Mouse (Mus musculus) neural tube, embryonic 11.5 days (tissue): ENCODE results near the gene Arl16. TPM values are rescaled to one million over a fixed set of nuclear protein-coding genes. Genes with fewer than 3 reads are reported as not detected.

Experiments
- ATAC-seq: fragments of 200-750 bp; cut with Nextera tagmentation; 2 replicates; pipeline ENCODE4 v1.8.0; 2017; ENCODE audit warnings: moderate number of reproducible peaks, mild to moderate bottlenecking, moderate TSS enrichment, moderate library complexity; ENCODE audit not compliant: insufficient read depth, low FRiP score, low TSS enrichment
- DNase-seq: peaks from one replicate; pipeline ENCODE4 v3.0.0-alpha.2; 2015; ENCODE audit warnings: low spot score
- H3K27ac ChIP-seq: fragments of 300-500 bp; sonication (generic); 2 replicates; pipeline ENCODE4 v1.5.1; 2014; ENCODE audit warnings: low read depth, mild to moderate bottlenecking, low read length
- H3K27me3 ChIP-seq: fragments of 300-500 bp; sonication (generic); 2 replicates; pipeline ENCODE4 v1.6.1; 2014; ENCODE audit warnings: mild to moderate bottlenecking, low read length, mixed read lengths; ENCODE audit not compliant: control insufficient read depth, insufficient read depth
- H3K36me3 ChIP-seq: fragments of 300-500 bp; sonication (generic); 2 replicates; pipeline ENCODE4 v1.6.1; 2014; ENCODE audit warnings: mild to moderate bottlenecking, low read length, moderate library complexity, mixed read lengths; ENCODE audit not compliant: control insufficient read depth, insufficient read depth
- H3K4me1 ChIP-seq: fragments of 300-500 bp; sonication (generic); 2 replicates; pipeline ENCODE4 v1.6.1; 2014; ENCODE audit warnings: low read length, mixed read lengths; ENCODE audit not compliant: control insufficient read depth, insufficient read depth
- H3K4me2 ChIP-seq: fragments of 300-500 bp; sonication (generic); 2 replicates; pipeline ENCODE4 v1.6.1; 2014; ENCODE audit warnings: low read depth, mild to moderate bottlenecking, moderate library complexity
- H3K4me3 ChIP-seq: fragments of 300-500 bp; sonication (generic); 2 replicates; pipeline ENCODE4 v1.5.1; 2014; ENCODE audit warnings: low read depth, low read length
- H3K9ac ChIP-seq: fragments of 300-500 bp; sonication (generic); 2 replicates; pipeline ENCODE4 v1.6.1; 2014; ENCODE audit warnings: mild to moderate bottlenecking, low read length
- H3K9me3 ChIP-seq: fragments of 300-500 bp; sonication (generic); 2 replicates; pipeline ENCODE4 v1.6.1; 2016; ENCODE audit warnings: low read length; ENCODE audit not compliant: control insufficient read depth
- WGBS: fragments of 180-500 bp; shearing (Covaris S2); extraction: QIAGEN DNeasy Blood & Tissue Kit; methylation state at CpG from one replicate; pipeline ENCODE4 v1.1.7; 2014; 5-methylcytosine and 5-hydroxymethylcytosine counted together
- polyA plus RNA-seq: library from polyadenylated mRNA; unstranded; fragments of >200 nt; fragmentation: Nextera tagmentation; extraction: Ambion mirVana; gene quantifications from 2 replicates; pipeline ENCODE4 v1.2.1, GENCODE M21; 2014

The Arl16 gene
- polyA plus RNA-seq, 1 experiment from 2014 or later, result 65.7 TPM

GRCm38 (mm10) chr11:120497436-120497835, 30.0 kb upstream of the Arl16 start:
- 94% methylated on average over 3 of the region's 3 CpGs for WGBS
- DNase-seq, result no peak
- H3K36me3 ChIP-seq, result peaks cover 20% of the 10 kb centered on the region

GRCm38 (mm10) chr11:120493911-120494310, 26.5 kb upstream of the Arl16 start:
- Histone ChIP-seq H3K36me3 (peaks cover 20% of the 10 kb centered on the region), H3K9ac (no peak overlapping the region), H3K4me3 (no peak overlapping the region), H3K27me3 (no peaks in the 10 kb centered on the region), H3K27ac (no peak overlapping the region), H3K9me3 (no peaks in the 10 kb centered on the region), H3K4me2 (no peak overlapping the region), H3K4me1 (peaks cover 15% of the 10 kb centered on the region)
- 92% methylated on average over 3 of the region's 3 CpGs for whole genome bisulfite sequencing
- DNase-seq (no peak), ATAC-seq (no peak)

More at GRCm38 (mm10) chr11:120497436-120497835, 30.0 kb upstream of the Arl16 start:
- Histone ChIP-seq H3K27me3 (no peaks in the 10 kb centered on the region), H3K9me3 (no peaks in the 10 kb centered on the region), H3K4me3 (no peak overlapping the region), H3K27ac (no peak overlapping the region), H3K9ac (no peak overlapping the region), H3K4me2 (no peak overlapping the region), H3K4me1 (0 out of 2 replicates have a peak, but pooled peaks cover 3% of the 10 kb centered on the region)
- ATAC-seq, result no peak

GRCm38 (mm10) chr11:120493351-120493750, 25.9 kb upstream of the Arl16 start:
- WGBS, result 62% methylated on average over 3 of the region's 3 CpGs
- H3K4me2 ChIP-seq, result peak overlapping the region; percentile 97
- DNase-seq, result no peak
- no peak overlapping the region for H3K27ac ChIP-seq
- peaks cover 15% of the 10 kb centered on the region for H3K4me1 ChIP-seq
- H3K27me3 ChIP-seq, result no peaks in the 10 kb centered on the region
- ATAC-seq, result no peak
- H3K9ac ChIP-seq, result peak overlapping the region; percentile 39; the same call in 1 of the 2 replicates
- peaks cover 18% of the 10 kb centered on the region for H3K36me3 ChIP-seq
- H3K4me3 ChIP-seq, result 0 out of 2 replicates have a peak overlapping the region, but pooled peaks have one; percentile 88
- no peaks in the 10 kb centered on the region for H3K9me3 ChIP-seq

- H3K4me3 ChIP-seq, result peak overlapping the region; percentile 88
- peaks cover 15% of the 10 kb centered on the region for H3K4me1 ChIP-seq
- peak overlapping the region; percentile 97 for H3K4me2 ChIP-seq
- H3K9me3 ChIP-seq, result no peaks in the 10 kb centered on the region
- ATAC-seq (no peak), DNase-seq (no peak)
- 27% methylated on average over 3 of the region's 3 CpGs for WGBS
- H3K9ac ChIP-seq, result peak overlapping the region; percentile 39; the same call in 1 of the 2 replicates
- H3K27me3 ChIP-seq, result no peaks in the 10 kb centered on the region
- no peak overlapping the region; the same call in 1 of the 2 replicates for H3K27ac ChIP-seq
- peaks cover 14% of the 10 kb centered on the region for H3K36me3 ChIP-seq
Observed at GRCm38 (mm10) chr11:120492878-120493203, 25.4 kb upstream of the Arl16 start.

GRCm38 (mm10) chr11:120492024-120492877, 24.8 kb upstream of the Arl16 start:
- H3K36me3 ChIP-seq, result peaks cover 15% of the 10 kb centered on the region
- peak overlapping the region; percentile 97 for H3K4me2 ChIP-seq
- ATAC-seq (peak; percentile 45), DNase-seq (peak; percentile 49)
- WGBS, result 0% methylated on average over 43 of the region's 48 CpGs
- H3K9me3 ChIP-seq, result no peaks in the 10 kb centered on the region
- peak overlapping the region; percentile 67 for H3K27ac ChIP-seq
- peak overlapping the region; percentile 81 for H3K9ac ChIP-seq
- peak overlapping the region; percentile 88 for H3K4me3 ChIP-seq
- peaks cover 15% of the 10 kb centered on the region for H3K4me1 ChIP-seq
- H3K27me3 ChIP-seq, result no peaks in the 10 kb centered on the region

- DNase-seq (peak; percentile 92), ATAC-seq (peak; percentile 78)
- Histone ChIP-seq H3K9me3 (no peaks in the 10 kb centered on the region), H3K4me3 (peak within 1 kb of the TSS; percentile 88), H3K36me3 (peaks cover 17% of the 10 kb centered on the region), H3K27me3 (no peaks in the 10 kb centered on the region), H3K4me2 (peak within 1 kb of the TSS; percentile 97), H3K4me1 (peaks cover 15% of the 10 kb centered on the region), H3K9ac (peak within 1 kb of the TSS; percentile 81), H3K27ac (peak within 1 kb of the TSS; percentile 67)
- under 1% methylated on average over 35 of the region's 35 CpGs for WGBS
Observed at GRCm38 (mm10) chr11:120491317-120492023, 24.1 kb upstream of the Arl16 start, which contains the start of gene Slc25a10. TSS of gene Slc25a10 (plus strand) at chr11:120491840.

- Histone ChIP-seq H3K9me3 (no peaks in the 10 kb centered on the region), H3K4me1 (peaks cover 19% of the 10 kb centered on the region), H3K36me3 (peaks cover 15% of the 10 kb centered on the region), H3K4me3 (no peak overlapping the region), H3K27ac (no peak overlapping the region), H3K9ac (no peak overlapping the region), H3K4me2 (peak overlapping the region; percentile 97; the same call in 1 of the 2 replicates), H3K27me3 (no peaks in the 10 kb centered on the region)
- ATAC-seq (no peak), DNase-seq (no peak)
- WGBS, result 43% methylated on average over 4 of the region's 4 CpGs
Observed at GRCm38 (mm10) chr11:120490291-120491046, 23.1 kb upstream of the Arl16 start.

- H3K4me1 ChIP-seq, result peaks cover 21% of the 10 kb centered on the region
- DNase-seq (peak; percentile 54), ATAC-seq (peak; percentile 7; the same call in 1 of the 2 replicates)
- H3K36me3 ChIP-seq, result peaks cover 7% of the 10 kb centered on the region
- H3K27me3 ChIP-seq, result no peaks in the 10 kb centered on the region
- no peaks in the 10 kb centered on the region for H3K9me3 ChIP-seq
- H3K4me3 ChIP-seq, result 0 out of 2 replicates have a peak overlapping the region, but pooled peaks have one; percentile 9
- no peak overlapping the region for H3K4me2 ChIP-seq
- H3K27ac ChIP-seq, result no peak overlapping the region
- 62% methylated on average over 4 of the region's 4 CpGs for WGBS
- H3K9ac ChIP-seq, result no peak overlapping the region
Observed at GRCm38 (mm10) chr11:120489054-120489761, 21.8 kb upstream of the Arl16 start.
